Mouse (Mus musculus): ENCODE data around the gene St6galnac5.

Gene St6galnac5

GRCm38 (mm10) chr3:152981988-152982387 lies at the start of gene St6galnac5:
Gene St6galnac5, minus strand, starts transcription at chr3:152982246.
- DNase-seq, result peak in 1 of 2 experiments; percentile 22

GRCm38 (mm10) chr3:153030756-153031155 lies 48.7 kb upstream of the St6galnac5 start:
- no peak for DNase-seq

- DNase-seq, result no peak
Measured at GRCm38 (mm10) chr3:153024016-153024415, 42.0 kb upstream of the St6galnac5 start.

DNA sequence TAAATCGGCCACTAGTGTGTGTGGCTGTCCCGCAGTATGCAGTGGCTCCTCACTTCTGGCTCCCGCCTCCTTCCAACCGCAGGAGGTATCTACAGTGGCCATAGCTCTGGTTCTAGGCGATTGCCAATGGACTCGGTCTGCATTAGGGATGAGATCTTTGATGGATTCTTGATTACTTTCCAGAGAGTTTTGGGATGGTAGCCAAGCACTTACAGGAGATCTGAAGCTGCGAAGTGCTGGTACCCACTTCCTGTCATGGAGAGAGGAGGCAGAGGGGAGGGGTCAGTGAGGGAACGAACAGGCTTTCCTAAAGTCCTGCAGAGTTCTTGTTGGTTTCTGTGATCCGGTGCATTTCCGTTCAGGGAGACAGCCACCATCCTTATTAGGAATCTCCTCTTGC lies 36.0 kb upstream of the St6galnac5 start:
- no peak for DNase-seq

- DNase-seq, result no peak
Measured at GRCm38 (mm10) chr3:153016355-153016754, 34.3 kb upstream of the St6galnac5 start.

DNA sequence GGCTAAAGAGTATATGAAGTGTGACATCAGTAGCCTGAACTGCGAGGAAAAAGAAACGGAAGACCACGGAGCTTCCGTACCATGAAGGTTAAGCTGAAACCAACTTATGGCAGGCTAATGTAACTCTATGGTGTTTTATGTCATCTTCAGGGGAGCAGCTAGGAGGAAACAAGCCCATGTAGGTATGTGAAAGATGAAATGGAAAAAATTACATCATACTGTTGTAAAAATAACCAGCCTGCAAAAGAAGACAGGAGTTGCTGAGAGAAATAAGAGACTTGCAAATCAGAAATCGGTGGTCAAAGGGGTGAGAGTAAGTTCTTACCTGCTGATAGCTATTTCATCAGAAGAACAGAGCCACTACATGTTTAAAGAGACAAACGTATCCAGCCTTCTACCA lies 24.8 kb upstream of the St6galnac5 start:
- no peak for DNase-seq

DNA sequence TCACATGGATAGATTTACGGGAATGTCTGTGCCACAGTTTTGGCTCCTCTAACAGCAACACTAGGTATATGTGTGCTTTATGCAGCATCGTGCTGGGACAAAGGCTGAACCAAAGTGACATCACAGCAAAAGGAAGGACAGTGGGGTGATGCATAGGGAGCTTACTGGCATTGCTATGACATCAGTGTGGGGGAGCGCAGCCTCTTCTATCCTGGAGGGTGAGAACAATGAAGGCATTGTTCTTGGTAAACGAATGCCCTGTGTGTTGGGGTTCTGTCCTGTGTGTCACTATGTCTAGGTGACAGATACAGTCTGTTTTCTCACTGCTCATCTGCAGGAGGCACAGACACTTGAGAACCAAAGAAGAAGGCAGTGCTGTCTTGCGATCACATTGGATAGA lies 16.9 kb upstream of the St6galnac5 start:
- DNase-seq, result no peak

DNA sequence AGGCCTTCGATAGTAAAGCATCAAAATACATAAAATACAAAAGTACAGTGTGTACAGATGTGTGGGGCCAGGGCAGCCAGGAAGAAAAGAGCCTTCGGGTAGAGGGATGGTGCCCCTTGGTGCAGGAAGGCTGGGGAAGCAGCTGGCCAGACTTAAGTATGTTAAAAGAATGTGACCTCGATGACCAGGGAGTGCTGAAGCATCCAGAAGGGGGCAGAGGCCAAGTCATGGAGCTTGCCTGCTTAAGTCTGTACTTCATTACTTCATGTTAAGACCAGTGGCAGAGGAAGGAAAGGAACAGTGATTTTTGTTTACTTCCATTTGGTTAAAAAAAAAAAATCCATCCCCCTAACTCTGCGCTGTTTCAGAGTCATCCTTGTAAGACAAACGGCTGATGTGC lies 16.1 kb upstream of the St6galnac5 start:
- DNase-seq, result peak in 1 of 2 experiments; percentile 52

- DNase-seq, result no peak
Measured at GRCm38 (mm10) chr3:152993608-152994007, 11.6 kb upstream of the St6galnac5 start.

- DNase-seq, result no peak
Measured at GRCm38 (mm10) chr3:152990787-152991186, 8.7 kb upstream of the St6galnac5 start.

DNA sequence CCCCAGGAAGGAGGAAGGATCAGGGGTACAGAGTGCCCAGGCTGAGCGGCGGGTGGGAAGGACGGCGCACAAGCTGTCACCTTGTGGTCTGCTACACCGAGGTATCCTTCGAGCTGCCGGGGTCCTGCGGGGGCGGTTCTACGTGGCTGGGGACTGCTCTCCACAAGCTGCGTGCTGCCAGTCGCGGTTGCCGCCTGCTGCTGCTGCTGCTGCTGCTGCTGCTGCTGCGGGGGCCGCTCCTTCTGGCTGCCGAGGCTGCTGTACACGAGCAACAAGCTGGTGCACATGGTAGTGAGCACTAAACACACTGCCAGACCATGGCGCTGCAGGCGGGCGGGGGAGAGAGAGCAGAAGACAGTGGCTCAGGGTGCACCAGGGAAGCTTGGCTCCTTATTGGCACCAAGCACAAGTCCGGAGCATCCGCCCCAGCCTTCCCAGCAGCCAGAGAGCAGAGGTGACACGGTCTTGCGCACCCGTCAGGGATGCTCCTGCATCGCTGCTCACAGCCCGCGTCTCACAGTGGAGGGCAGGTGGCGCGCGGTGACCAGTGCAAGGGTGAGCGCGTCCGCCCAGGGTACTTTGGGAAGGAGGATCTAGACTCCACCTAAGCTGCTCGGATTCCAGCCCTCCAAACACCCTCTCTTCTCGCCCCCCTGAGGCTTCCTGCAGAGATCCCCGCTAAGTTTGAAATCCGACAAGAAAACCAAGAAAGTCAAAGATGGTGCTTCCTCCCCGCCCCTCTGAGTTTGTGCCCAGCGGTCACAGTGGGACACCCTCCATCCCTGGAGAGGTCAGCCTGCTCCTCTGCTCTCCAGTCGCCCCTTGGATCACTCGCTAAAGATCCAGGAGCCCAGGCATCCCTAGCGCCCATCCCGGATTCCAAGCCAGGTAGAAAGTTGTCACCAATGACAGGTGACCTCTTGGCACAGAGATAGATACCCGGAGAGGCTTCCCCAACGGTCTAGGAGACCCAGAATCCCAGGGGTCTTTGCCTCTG lies 770 bp downstream of the St6galnac5 start:
- DNase-seq, result peak; percentile 12 to 35

- DNase-seq, result no peak
Measured at GRCm38 (mm10) chr3:152980431-152980830, 1.6 kb downstream of the St6galnac5 start.

- peak in 1 of 2 experiments; percentile 38 for DNase-seq
Measured at GRCm38 (mm10) chr3:152979481-152980092, 2.5 kb downstream of the St6galnac5 start.

- no peak for DNase-seq
Measured at GRCm38 (mm10) chr3:152971373-152971772, 10.7 kb downstream of the St6galnac5 start.

- DNase-seq, result peak; percentile 11 to 33
Measured at GRCm38 (mm10) chr3:152969774-152970347, 12.2 kb downstream of the St6galnac5 start.

GRCm38 (mm10) chr3:152961855-152962376 lies 20.1 kb downstream of the St6galnac5 start:
- no peak for DNase-seq

GRCm38 (mm10) chr3:152958358-152959150 lies 23.5 kb downstream of the St6galnac5 start:
- peak; percentile 54 to 72 for DNase-seq

GRCm38 (mm10) chr3:152956771-152957170 lies 25.3 kb downstream of the St6galnac5 start:
- DNase-seq, result no peak

DNA sequence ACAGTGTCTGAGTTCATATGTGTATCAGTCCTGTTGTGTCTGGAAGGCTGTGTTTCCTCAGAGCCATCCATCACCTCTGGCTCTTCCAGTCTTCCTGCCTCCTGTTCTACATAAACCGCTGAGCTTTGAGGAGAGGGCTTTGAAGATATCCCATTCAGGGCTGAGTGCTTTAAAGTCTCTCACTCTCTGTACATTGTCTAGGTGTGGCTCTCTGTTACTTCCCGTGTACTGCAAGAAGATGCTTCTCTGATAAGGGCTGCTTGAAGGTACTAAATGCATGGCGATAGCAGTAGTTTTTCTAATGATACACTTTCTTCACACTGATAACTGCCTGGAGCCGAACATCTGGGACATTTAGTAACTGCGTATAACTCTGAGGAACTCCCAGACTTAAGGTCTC lies 26.0 kb downstream of the St6galnac5 start:
- no peak for DNase-seq

GRCm38 (mm10) chr3:152951634-152952545 lies 30.2 kb downstream of the St6galnac5 start:
- DNase-seq, result no peak

DNA sequence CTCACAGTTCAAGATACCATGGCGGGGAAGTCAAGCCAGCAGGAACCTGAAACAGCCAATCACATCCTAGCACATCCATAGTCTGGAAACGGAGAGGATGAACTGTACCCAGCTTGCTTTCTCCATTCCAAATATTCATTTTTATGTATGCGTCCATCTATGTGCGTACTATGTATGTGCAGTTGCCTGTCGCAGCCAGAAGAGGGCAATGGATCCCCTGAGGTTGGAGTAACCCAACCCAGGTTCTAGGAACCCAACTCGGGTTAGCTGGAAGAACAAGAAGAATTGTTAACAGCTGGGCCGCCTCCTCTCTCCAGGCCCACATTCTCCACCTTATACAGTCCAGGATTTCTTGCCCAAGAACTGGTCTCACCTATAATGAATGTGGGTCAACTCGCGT lies 31.1 kb downstream of the St6galnac5 start:
- DNase-seq, result no peak

Measured in lung, postnatal 4 days (tissue).